Mouse (Mus musculus): ENCODE results near the gene Vmn1r239-ps. TPM values are rescaled to one million over a fixed set of nuclear protein-coding genes. Genes with fewer than 3 reads are reported as not detected.
"Not testable (repeated sequence)": the region's sequence is repeated elsewhere in the genome, so short reads cannot be mapped to it uniquely, and the experiment has no call there.

The Vmn1r239-ps gene
- not detected in 2 replicates for polyA plus RNA-seq (2015; fragmentation: Nextera tagmentation; extraction: Ambion mirVana)

- not testable (repeated sequence) for H3K4me1 ChIP-seq (ENCODE audit: control insufficient read depth, insufficient read depth, low read length); H3K27ac ChIP-seq (ENCODE audit: low read length); H3K9ac ChIP-seq (ENCODE audit: low read depth, low read length); H3K4me3 ChIP-seq (ENCODE audit: low read depth, low read length); H3K27me3 ChIP-seq (ENCODE audit: control insufficient read depth, insufficient read depth, low read depth, low read length); ATAC-seq; H3K36me3 ChIP-seq (ENCODE audit: control insufficient read depth, insufficient read depth, low read length); H3K9me3 ChIP-seq (replicated peaks; ENCODE audit: control insufficient read depth, low read length, poor library complexity, severe bottlenecking); H3K4me2 ChIP-seq (ENCODE audit: low read length)
- WGBS: 69% methylated on average over 1 of the region's 1 CpGs
These were observed at the start of gene Vmn1r239-ps for GRCm38 (mm10) chrX:147453610-147454009. TSS of gene Vmn1r239-ps (minus strand) at chrX:147453710.

- ATAC-seq: no peak
- 59% methylated on average over 2 of the region's 2 CpGs for WGBS
These were observed 36.0 kb upstream of the Vmn1r239-ps start for GRCm38 (mm10) chrX:147489551-147489950.

GRCm38 (mm10) chrX:147443386-147443785 is 10.1 kb downstream of the Vmn1r239-ps start:
- Histone ChIP-seq H3K27me3 (ENCODE audit: control insufficient read depth, insufficient read depth, low read depth, low read length) (no peaks in the 10 kb centered on the region), H3K4me1 (ENCODE audit: control insufficient read depth, insufficient read depth, low read length) (no peaks in the 10 kb centered on the region), H3K9ac (ENCODE audit: low read depth, low read length) (no peak overlapping the region), H3K4me2 (ENCODE audit: low read length) (no peak overlapping the region), H3K9me3 (replicated peaks; ENCODE audit: control insufficient read depth, low read length, poor library complexity, severe bottlenecking) (no peaks in the 10 kb centered on the region), H3K27ac (ENCODE audit: low read length) (no peak overlapping the region), H3K4me3 (ENCODE audit: low read depth, low read length) (no peak overlapping the region), H3K36me3 (ENCODE audit: control insufficient read depth, insufficient read depth, low read length) (no peaks in the 10 kb centered on the region)
- ATAC-seq: no peak
- 92% methylated on average over 4 of the region's 4 CpGs for WGBS

More at GRCm38 (mm10) chrX:147489551-147489950, 36.0 kb upstream of the Vmn1r239-ps start:
- no peak overlapping the region for H3K4me3 ChIP-seq (ENCODE audit: low read depth, low read length)
- no peak overlapping the region for H3K4me2 ChIP-seq (ENCODE audit: low read length)
- H3K4me1 ChIP-seq (ENCODE audit: control insufficient read depth, insufficient read depth, low read length): no peaks in the 10 kb centered on the region
- no peaks in the 10 kb centered on the region for H3K36me3 ChIP-seq (ENCODE audit: control insufficient read depth, insufficient read depth, low read length)
- no peak overlapping the region for H3K9ac ChIP-seq (ENCODE audit: low read depth, low read length)
- no peaks in the 10 kb centered on the region for H3K27me3 ChIP-seq (ENCODE audit: control insufficient read depth, insufficient read depth, low read depth, low read length)
- no peak overlapping the region for H3K27ac ChIP-seq (ENCODE audit: low read length)
- H3K9me3 ChIP-seq (replicated peaks; ENCODE audit: control insufficient read depth, low read length, poor library complexity, severe bottlenecking): no peaks in the 10 kb centered on the region

GRCm38 (mm10) chrX:147435400-147435799 is 18.1 kb downstream of the Vmn1r239-ps start:
- no peak overlapping the region for H3K9ac ChIP-seq (ENCODE audit: low read depth, low read length)
- no peaks in the 10 kb centered on the region for H3K4me1 ChIP-seq (ENCODE audit: control insufficient read depth, insufficient read depth, low read length)
- H3K9me3 ChIP-seq (replicated peaks; ENCODE audit: control insufficient read depth, low read length, poor library complexity, severe bottlenecking): no peaks in the 10 kb centered on the region
- no peak overlapping the region for H3K27ac ChIP-seq (ENCODE audit: low read length)
- H3K36me3 ChIP-seq (ENCODE audit: control insufficient read depth, insufficient read depth, low read length): no peaks in the 10 kb centered on the region
- WGBS: 85% methylated on average over 2 of the region's 2 CpGs
- H3K4me2 ChIP-seq (ENCODE audit: low read length): no peak overlapping the region
- H3K27me3 ChIP-seq (ENCODE audit: control insufficient read depth, insufficient read depth, low read depth, low read length): no peaks in the 10 kb centered on the region
- no peak for ATAC-seq
- H3K4me3 ChIP-seq (ENCODE audit: low read depth, low read length): no peak overlapping the region

- H3K27me3 ChIP-seq (ENCODE audit: control insufficient read depth, insufficient read depth, low read depth, low read length): no peaks in the 10 kb centered on the region
- no peak overlapping the region for H3K4me3 ChIP-seq (ENCODE audit: low read depth, low read length)
- no peaks in the 10 kb centered on the region for H3K4me1 ChIP-seq (ENCODE audit: control insufficient read depth, insufficient read depth, low read length)
- H3K36me3 ChIP-seq (ENCODE audit: control insufficient read depth, insufficient read depth, low read length): no peaks in the 10 kb centered on the region
- no peak overlapping the region for H3K9ac ChIP-seq (ENCODE audit: low read depth, low read length)
- 77% methylated on average over 1 of the region's 1 CpGs for WGBS
- no peak overlapping the region for H3K27ac ChIP-seq (ENCODE audit: low read length)
- no peak overlapping the region for H3K4me2 ChIP-seq (ENCODE audit: low read length)
- ATAC-seq: no peak
- H3K9me3 ChIP-seq (replicated peaks; ENCODE audit: control insufficient read depth, low read length, poor library complexity, severe bottlenecking): no peaks in the 10 kb centered on the region
These were observed 23.8 kb downstream of the Vmn1r239-ps start for GRCm38 (mm10) chrX:147429753-147430152.

- no peak within 1 kb of the TSS for H3K4me2 ChIP-seq (ENCODE audit: low read length)
- H3K9me3 ChIP-seq (replicated peaks; ENCODE audit: control insufficient read depth, low read length, poor library complexity, severe bottlenecking): no peaks in the 10 kb centered on the region
- H3K4me1 ChIP-seq (ENCODE audit: control insufficient read depth, insufficient read depth, low read length): no peaks in the 10 kb centered on the region
- 46% methylated on average over 1 of the region's 1 CpGs for WGBS
- H3K4me3 ChIP-seq (ENCODE audit: low read depth, low read length): no peak within 1 kb of the TSS
- no peaks in the 10 kb centered on the region for H3K36me3 ChIP-seq (ENCODE audit: control insufficient read depth, insufficient read depth, low read length)
- no peaks in the 10 kb centered on the region for H3K27me3 ChIP-seq (ENCODE audit: control insufficient read depth, insufficient read depth, low read depth, low read length)
- H3K27ac ChIP-seq (ENCODE audit: low read length): no peak within 1 kb of the TSS
- ATAC-seq: no peak
- no peak within 1 kb of the TSS for H3K9ac ChIP-seq (ENCODE audit: low read depth, low read length)
These were observed 24.4 kb downstream of the Vmn1r239-ps start, which contains the start of gene Il13ra2 for GRCm38 (mm10) chrX:147429129-147429528. TSS of gene Il13ra2 (minus strand) at chrX:147429192.

Other genes starting within 250 kb of the Vmn1r239-ps start
- gene Il13ra2, start 24.5 kb downstream of the Vmn1r239-ps start, polyA plus RNA-seq (2015; fragmentation: Nextera tagmentation; extraction: Ambion mirVana): 0.31 and 0.43 TPM in 2 replicates
- 11.6 and 14.3 TPM in 2 replicates for gene Lrch2, start 100.4 kb upstream of the Vmn1r239-ps start, polyA plus RNA-seq (2015; fragmentation: Nextera tagmentation; extraction: Ambion mirVana)